Mouse (Mus musculus) intestine, postnatal 0 days (tissue): ENCODE data around the gene Cdr2. TPM values are rescaled to one million over a fixed set of nuclear protein-coding genes. Genes with fewer than 3 reads are reported as not detected.
"Not testable (repeated sequence)": the region's sequence is repeated elsewhere in the genome, so short reads cannot be mapped to it uniquely, and the experiment has no call there.

ENCODE experiments used
- ATAC-seq: fragments of 200-750 bp; cut with Nextera tagmentation; 2 replicates; pipeline ENCODE4 v1.8.0; 2017; ENCODE audit warnings: mild to moderate bottlenecking, moderate TSS enrichment, moderate library complexity
- H3K27ac ChIP-seq: fragments of 300-500 bp; sonication (generic); 2 replicates; pipeline ENCODE4 v1.5.1; 2014; ENCODE audit warnings: mild to moderate bottlenecking, low read depth, low read length, moderate library complexity
- H3K27me3 ChIP-seq: fragments of 300-500 bp; sonication (generic); replicated peaks from 2 replicates; pipeline ENCODE4 v1.6.1; 2014; ENCODE audit warnings: low read length, mixed read lengths; ENCODE audit not compliant: control insufficient read depth, insufficient read depth
- H3K36me3 ChIP-seq: fragments of 300-500 bp; sonication (generic); 2 replicates; pipeline ENCODE4 v1.6.1; 2014; ENCODE audit warnings: mild to moderate bottlenecking, moderate library complexity; ENCODE audit not compliant: control insufficient read depth, insufficient read depth
- H3K4me1 ChIP-seq: fragments of 300-500 bp; sonication (generic); replicated peaks from 2 replicates; pipeline ENCODE4 v1.6.1; 2014; ENCODE audit warnings: antibody characterized with exemption, low read length, mixed read lengths; ENCODE audit not compliant: control insufficient read depth, insufficient read depth
- H3K4me2 ChIP-seq: fragments of 300-500 bp; sonication (generic); replicated peaks from 2 replicates; pipeline ENCODE4 v1.6.1; 2014; ENCODE audit warnings: low read depth, mild to moderate bottlenecking, moderate library complexity
- H3K4me3 ChIP-seq: fragments of 300-500 bp; sonication (generic); 2 replicates; pipeline ENCODE4 v1.5.1; 2014; ENCODE audit warnings: low read depth, low read length
- H3K9ac ChIP-seq: fragments of 300-500 bp; sonication (generic); 2 replicates; pipeline ENCODE4 v1.6.1; 2014; ENCODE audit warnings: mild to moderate bottlenecking, low read depth, low read length
- H3K9me3 ChIP-seq: fragments of 300-500 bp; sonication (generic); 2 replicates; pipeline ENCODE4 v1.6.1; 2016; ENCODE audit warnings: mixed run types; ENCODE audit not compliant: control insufficient read depth
- CTCF ChIP-seq: sonication (generic); IDR thresholded peaks from 2 replicates; pipeline ENCODE4 v1.5.1; 2016; ENCODE audit warnings: low read depth, mild to moderate bottlenecking, control low read depth, antibody characterized with exemption, moderate library complexity
- WGBS: fragments of 180-500 bp; shearing (Covaris S2); extraction: QIAGEN DNeasy Blood & Tissue Kit; methylation state at CpG from one replicate; pipeline ENCODE4 v1.1.7; 2014; 5-methylcytosine and 5-hydroxymethylcytosine counted together
- polyA plus RNA-seq: library from polyadenylated mRNA; unstranded; fragments of >200 nt; fragmentation: Nextera tagmentation; extraction: Ambion mirVana; gene quantifications from 2 replicates; pipeline ENCODE4 v1.2.1, GENCODE M21; 2015

Cdr2 gene
- polyA plus RNA-seq, 1 experiment from 2014 or later, result 124 TPM

DNA sequence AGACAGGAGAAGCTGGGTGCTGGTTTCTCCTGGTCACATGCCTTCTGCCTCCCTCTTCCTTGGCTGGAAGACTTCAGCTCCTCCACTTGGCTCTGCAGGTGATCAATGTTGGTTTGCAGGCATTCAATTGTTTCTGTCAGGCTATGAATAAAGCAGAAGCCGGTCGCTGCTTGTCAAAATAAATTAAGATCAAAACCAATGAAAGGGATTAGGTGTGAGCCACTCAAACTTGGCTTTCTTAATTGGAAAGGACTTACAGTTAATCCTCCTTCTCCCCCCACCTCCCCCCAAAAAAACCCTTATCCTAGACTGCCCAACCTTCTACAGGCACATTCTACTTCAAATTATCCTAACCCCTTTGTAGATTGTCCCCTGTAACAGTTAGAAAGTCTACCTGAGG lies 22.0 kb downstream of the Cdr2 start:
- peaks cover 4% of the 10 kb centered on the region; the same call in 1 of the 2 replicates for H3K4me1 ChIP-seq
- H3K27me3 ChIP-seq, result no peaks in the 10 kb centered on the region
- 90% methylated on average over 2 of the region's 2 CpGs for WGBS
- no peak overlapping the region for H3K27ac ChIP-seq
- no peak overlapping the region for H3K9ac ChIP-seq
- no peak overlapping the region for H3K4me2 ChIP-seq
- peaks cover 54% of the 10 kb centered on the region for H3K36me3 ChIP-seq
- H3K9me3 ChIP-seq, result no peaks in the 10 kb centered on the region
- no peak for TF ChIP-seq CTCF
- H3K4me3 ChIP-seq, result no peak overlapping the region
- no peak for ATAC-seq

DNA sequence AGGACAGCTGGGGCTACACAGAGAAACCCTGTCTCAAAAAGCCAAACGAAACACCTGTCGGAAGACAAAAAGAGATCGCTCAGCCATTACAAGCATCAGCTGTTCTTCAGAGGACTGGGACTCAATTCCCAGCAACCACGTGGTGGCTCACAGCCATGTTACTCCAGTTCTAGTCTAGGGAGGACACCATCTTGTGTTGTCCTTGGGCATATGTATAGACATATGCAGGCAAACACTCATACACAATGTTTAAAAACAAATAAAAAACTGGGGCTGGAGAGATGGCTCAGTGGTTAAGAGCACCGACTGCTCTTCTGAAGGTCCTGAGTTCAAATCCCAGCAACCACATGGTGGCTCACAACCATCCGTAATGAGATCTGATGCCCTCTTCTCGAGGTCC lies 28.5 kb downstream of the Cdr2 start:
- not testable (repeated sequence) for H3K9ac ChIP-seq, ATAC-seq, H3K9me3 ChIP-seq, H3K4me2 ChIP-seq, H3K27ac ChIP-seq, H3K27me3 ChIP-seq, H3K4me1 ChIP-seq, H3K4me3 ChIP-seq
- WGBS, result 85% methylated on average over 7 of the region's 7 CpGs
- peaks cover 37% of the 10 kb centered on the region for H3K36me3 ChIP-seq

DNA sequence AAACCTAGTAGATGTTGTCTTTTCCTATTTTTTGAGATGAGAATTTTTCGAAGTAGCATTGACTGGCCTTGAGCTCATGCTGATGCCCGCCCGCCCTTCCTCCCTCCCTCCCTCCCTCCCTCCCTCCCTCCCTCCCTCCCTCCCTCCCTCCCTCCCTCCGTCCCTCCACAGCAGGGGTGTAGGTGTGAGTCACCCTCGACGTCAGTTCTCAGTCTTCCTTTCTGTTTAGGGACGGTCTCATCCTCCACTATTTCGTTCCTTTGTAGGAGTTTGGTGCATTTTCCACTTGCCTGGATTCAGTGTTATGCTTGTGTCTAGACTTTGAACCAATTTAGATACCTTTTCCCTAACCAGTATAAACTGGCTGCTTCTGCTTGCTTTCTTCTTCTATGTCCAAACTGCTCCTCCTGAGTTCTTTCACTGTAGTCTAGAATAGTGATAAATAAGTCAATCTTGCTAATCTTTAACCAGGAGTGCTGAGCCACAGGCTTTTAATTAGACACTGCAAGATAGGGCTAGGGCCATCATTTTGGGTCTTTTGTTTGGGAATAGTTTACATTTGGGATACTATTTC lies 38.1 kb downstream of the Cdr2 start:
- H3K4me2 ChIP-seq, result no peak overlapping the region
- no peaks in the 10 kb centered on the region for H3K4me1 ChIP-seq
- peak overlapping the region; percentile 24; the same call in 1 of the 2 replicates for H3K27ac ChIP-seq
- no peak overlapping the region for H3K9ac ChIP-seq
- peaks cover 52% of the 10 kb centered on the region for H3K36me3 ChIP-seq
- no peak overlapping the region for H3K4me3 ChIP-seq
- TF ChIP-seq CTCF, result no peak
- WGBS, result 43% methylated on average over 7 of the region's 8 CpGs
- H3K27me3 ChIP-seq, result no peaks in the 10 kb centered on the region
- peak; percentile 56 for ATAC-seq
- H3K9me3 ChIP-seq, result no peaks in the 10 kb centered on the region

DNA sequence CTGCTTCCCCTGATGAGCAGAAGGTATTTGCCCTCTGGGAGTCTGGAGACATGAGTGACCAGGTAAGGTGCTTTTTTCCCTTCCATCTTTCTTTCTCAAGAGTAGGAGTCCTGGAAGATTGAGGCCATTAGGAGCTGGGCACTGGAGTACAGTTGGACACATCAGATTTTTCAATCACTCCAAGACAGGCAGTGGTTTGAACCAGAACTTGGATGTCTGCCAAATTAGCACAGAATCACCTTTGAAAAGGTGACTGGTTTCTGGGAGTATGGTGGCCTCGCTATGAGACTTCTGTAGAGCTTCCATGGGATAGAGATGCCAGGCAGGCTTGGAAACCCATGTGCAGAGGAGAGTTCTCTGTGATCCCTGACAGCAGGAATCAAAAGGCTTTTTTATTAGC lies 39.6 kb downstream of the Cdr2 start:
- Histone ChIP-seq H3K27ac (no peak overlapping the region), H3K27me3 (no peaks in the 10 kb centered on the region), H3K9me3 (no peaks in the 10 kb centered on the region), H3K4me2 (no peak overlapping the region), H3K36me3 (peaks cover 60% of the 10 kb centered on the region), H3K4me3 (no peak overlapping the region), H3K4me1 (no peaks in the 10 kb centered on the region), H3K9ac (no peak overlapping the region)
- TF ChIP-seq CTCF, result no peak
- WGBS, result 72% methylated on average over 1 of the region's 1 CpGs
- no peak for ATAC-seq

DNA sequence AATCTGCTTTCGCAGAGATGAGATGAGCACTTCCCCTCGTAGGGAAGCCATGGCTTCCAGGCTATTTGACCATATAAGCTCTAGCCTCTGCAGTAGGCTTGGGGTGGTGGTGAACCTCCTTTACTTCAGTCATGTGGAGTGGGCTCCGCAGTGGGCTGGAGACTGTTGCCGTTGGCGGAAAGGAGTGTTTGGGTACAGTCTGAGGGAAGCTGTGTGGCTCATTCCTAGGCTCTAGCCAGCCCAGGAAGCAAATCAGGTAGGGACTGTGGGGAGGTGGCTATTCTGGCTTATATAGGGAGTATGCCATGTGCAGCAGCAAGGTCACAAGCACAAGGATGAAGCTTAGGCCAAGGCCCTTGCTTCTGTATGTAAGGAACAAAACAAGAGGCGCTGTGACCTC lies 40.9 kb downstream of the Cdr2 start:
- WGBS, result 89% methylated on average over 6 of the region's 6 CpGs
- no peak overlapping the region for H3K4me3 ChIP-seq
- no peak for ATAC-seq
- no peaks in the 10 kb centered on the region for H3K9me3 ChIP-seq
- no peak for TF ChIP-seq CTCF
- no peaks in the 10 kb centered on the region for H3K27me3 ChIP-seq
- no peak overlapping the region for H3K27ac ChIP-seq
- peaks cover 69% of the 10 kb centered on the region for H3K36me3 ChIP-seq
- H3K4me1 ChIP-seq, result no peaks in the 10 kb centered on the region
- no peak overlapping the region for H3K4me2 ChIP-seq
- H3K9ac ChIP-seq, result no peak overlapping the region

DNA sequence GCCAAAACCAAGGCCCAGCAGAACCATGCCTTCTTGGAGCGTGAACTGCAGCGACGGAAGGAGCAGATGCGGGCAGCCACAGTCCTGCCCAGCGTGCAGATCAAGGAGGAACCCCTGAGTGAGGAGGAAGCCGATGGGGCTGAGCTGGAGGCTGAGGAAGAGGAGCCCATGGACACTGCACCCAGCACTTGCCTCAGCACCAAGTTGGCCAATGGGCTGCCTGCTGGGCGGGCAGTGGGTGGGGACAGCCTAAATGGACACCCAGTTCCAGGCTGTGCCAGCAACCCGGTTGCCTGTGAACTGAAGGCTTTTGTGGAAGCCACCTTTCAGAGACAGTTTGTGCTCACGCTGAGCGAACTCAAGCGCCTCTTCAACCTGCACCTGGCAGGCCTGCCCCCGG lies 41.8 kb downstream of the Cdr2 start:
- Histone ChIP-seq H3K27me3 (no peaks in the 10 kb centered on the region), H3K9me3 (no peaks in the 10 kb centered on the region), H3K9ac (no peak overlapping the region), H3K36me3 (peaks cover 73% of the 10 kb centered on the region), H3K4me2 (no peak overlapping the region), H3K27ac (no peak overlapping the region), H3K4me3 (no peak overlapping the region), H3K4me1 (no peaks in the 10 kb centered on the region)
- no peak for ATAC-seq
- TF ChIP-seq CTCF, result no peak
- WGBS, result 90% methylated on average over 12 of the region's 12 CpGs

DNA sequence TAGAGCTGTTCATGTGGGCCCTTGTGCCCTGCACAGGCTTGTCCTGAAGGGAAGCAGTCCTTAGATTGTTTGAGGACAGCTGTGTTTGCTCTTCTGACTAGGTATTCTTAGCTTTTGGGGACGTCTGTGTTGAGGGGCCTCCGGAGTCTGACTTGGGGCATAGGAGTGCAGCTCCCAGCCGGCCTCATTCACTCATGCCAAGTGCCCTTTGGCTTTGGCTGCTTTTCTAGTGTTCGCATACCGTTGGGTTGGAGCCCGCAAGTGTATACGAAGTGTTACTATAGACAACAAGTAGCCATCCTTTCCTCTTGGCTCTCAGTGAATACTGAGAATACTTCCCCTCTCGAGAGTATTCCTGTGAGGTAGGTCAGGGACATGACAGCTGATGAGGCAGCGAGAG lies 43.9 kb downstream of the Cdr2 start:
- Histone ChIP-seq H3K4me1 (no peaks in the 10 kb centered on the region), H3K4me3 (no peak overlapping the region), H3K4me2 (no peak overlapping the region), H3K9ac (no peak overlapping the region), H3K9me3 (no peaks in the 10 kb centered on the region), H3K27ac (no peak overlapping the region), H3K27me3 (no peaks in the 10 kb centered on the region), H3K36me3 (peaks cover 82% of the 10 kb centered on the region)
- 78% methylated on average over 9 of the region's 9 CpGs for WGBS
- no peak for TF ChIP-seq CTCF
- ATAC-seq, result no peak
